Mouse (Mus musculus): Measurements from ENCODE around the gene Ppp5c.

The Ppp5c gene

GRCm38 (mm10) chr7:17002375-17003195 is 25.1 kb downstream of the Ppp5c start:
- Histone ChIP-seq H3K4me3 (replicated peaks; ENCODE audit: low read length) (no peak overlapping the region), H3K4me1 (replicated peaks; ENCODE audit: low read depth, low read length) (peaks cover 38% of the 10 kb centered on the region), H3K36me3 (ENCODE audit: insufficient read depth, low read length) (peaks cover 50% of the 10 kb centered on the region), H3K27me3 (ENCODE audit: insufficient read depth, low read length) (no peaks in the 10 kb centered on the region), H3K9me3 (ENCODE audit: low read length) (peaks cover 5% of the 10 kb centered on the region; the same call in 1 of the 2 replicates)
- TF ChIP-seq NANOG (IDR thresholded peaks at IDR 0.05; ENCODE audit: borderline replicate concordance, low read length) (peak; percentile 45; the same call in 1 of the 2 replicates), POU5F1 (IDR thresholded peaks at IDR 0.05; ENCODE audit: borderline replicate concordance, low read length) (no peak), CTCF (conservative IDR thresholded peaks at IDR 0.05; ENCODE audit: low read length) (no peak; the same call in none of the 2 replicates)

- H3K36me3 ChIP-seq (ENCODE audit: insufficient read depth, low read length) = peaks cover 42% of the 10 kb centered on the region
- H3K9me3 ChIP-seq (ENCODE audit: low read length) = peaks cover 5% of the 10 kb centered on the region; the same call in 1 of the 2 replicates
- peaks cover 40% of the 10 kb centered on the region for H3K4me1 ChIP-seq (replicated peaks; ENCODE audit: low read depth, low read length)
- no peak for TF ChIP-seq NANOG (IDR thresholded peaks at IDR 0.05; ENCODE audit: borderline replicate concordance, low read length)
- TF ChIP-seq POU5F1 (IDR thresholded peaks at IDR 0.05; ENCODE audit: borderline replicate concordance, low read length) = no peak
- peak; percentile 100 for TF ChIP-seq CTCF (conservative IDR thresholded peaks at IDR 0.05; ENCODE audit: low read length)
- H3K4me3 ChIP-seq (replicated peaks; ENCODE audit: low read length) = no peak overlapping the region
- H3K27me3 ChIP-seq (ENCODE audit: insufficient read depth, low read length) = peaks cover 15% of the 10 kb centered on the region
These were observed 28.1 kb downstream of the Ppp5c start for GRCm38 (mm10) chr7:16999650-17000049.

- peaks cover 40% of the 10 kb centered on the region for H3K4me1 ChIP-seq (replicated peaks; ENCODE audit: low read depth, low read length)
- TF ChIP-seq CTCF (conservative IDR thresholded peaks at IDR 0.05; ENCODE audit: low read length) = no peak
- TF ChIP-seq NANOG (IDR thresholded peaks at IDR 0.05; ENCODE audit: borderline replicate concordance, low read length) = no peak
- TF ChIP-seq POU5F1 (IDR thresholded peaks at IDR 0.05; ENCODE audit: borderline replicate concordance, low read length) = no peak
- H3K4me3 ChIP-seq (replicated peaks; ENCODE audit: low read length) = no peak overlapping the region
- peaks cover 38% of the 10 kb centered on the region for H3K36me3 ChIP-seq (ENCODE audit: insufficient read depth, low read length)
- peaks cover 19% of the 10 kb centered on the region for H3K27me3 ChIP-seq (ENCODE audit: insufficient read depth, low read length)
- H3K9me3 ChIP-seq (ENCODE audit: low read length) = peaks cover 5% of the 10 kb centered on the region; the same call in 1 of the 2 replicates
These were observed 28.5 kb downstream of the Ppp5c start for GRCm38 (mm10) chr7:16999233-16999632.

- peaks cover 22% of the 10 kb centered on the region for H3K27me3 ChIP-seq (ENCODE audit: insufficient read depth, low read length)
- no peaks in the 10 kb centered on the region for H3K9me3 ChIP-seq (ENCODE audit: low read length)
- no peak for TF ChIP-seq CTCF (conservative IDR thresholded peaks at IDR 0.05; ENCODE audit: low read length)
- no peak for TF ChIP-seq POU5F1 (IDR thresholded peaks at IDR 0.05; ENCODE audit: borderline replicate concordance, low read length)
- TF ChIP-seq NANOG (IDR thresholded peaks at IDR 0.05; ENCODE audit: borderline replicate concordance, low read length) = no peak
- H3K4me1 ChIP-seq (replicated peaks; ENCODE audit: low read depth, low read length) = peaks cover 50% of the 10 kb centered on the region
- H3K4me3 ChIP-seq (replicated peaks; ENCODE audit: low read length) = peak overlapping the region; percentile 81; the same call in 1 of the 2 replicates
- peaks cover 26% of the 10 kb centered on the region for H3K36me3 ChIP-seq (ENCODE audit: insufficient read depth, low read length)
These were observed 32.4 kb downstream of the Ppp5c start for GRCm38 (mm10) chr7:16995345-16995744.

GRCm38 (mm10) chr7:16994400-16994799 is 33.3 kb downstream of the Ppp5c start:
- H3K36me3 ChIP-seq (ENCODE audit: insufficient read depth, low read length) = peaks cover 26% of the 10 kb centered on the region
- peak overlapping the region; percentile 81 for H3K4me3 ChIP-seq (replicated peaks; ENCODE audit: low read length)
- TF ChIP-seq CTCF (conservative IDR thresholded peaks at IDR 0.05; ENCODE audit: low read length) (no peak), NANOG (IDR thresholded peaks at IDR 0.05; ENCODE audit: borderline replicate concordance, low read length) (no peak)
- H3K9me3 ChIP-seq (ENCODE audit: low read length) = no peaks in the 10 kb centered on the region
- peaks cover 57% of the 10 kb centered on the region for H3K4me1 ChIP-seq (replicated peaks; ENCODE audit: low read depth, low read length)
- H3K27me3 ChIP-seq (ENCODE audit: insufficient read depth, low read length) = peaks cover 22% of the 10 kb centered on the region

GRCm38 (mm10) chr7:16993651-16994399 is 33.9 kb downstream of the Ppp5c start:
- Histone ChIP-seq H3K27me3 (ENCODE audit: insufficient read depth, low read length) (peaks cover 22% of the 10 kb centered on the region), H3K4me1 (replicated peaks; ENCODE audit: low read depth, low read length) (peaks cover 59% of the 10 kb centered on the region), H3K9me3 (ENCODE audit: low read length) (no peaks in the 10 kb centered on the region), H3K36me3 (ENCODE audit: insufficient read depth, low read length) (peaks cover 26% of the 10 kb centered on the region), H3K4me3 (replicated peaks; ENCODE audit: low read length) (peak overlapping the region; percentile 81)
- TF ChIP-seq NANOG (IDR thresholded peaks at IDR 0.05; ENCODE audit: borderline replicate concordance, low read length) (no peak), CTCF (conservative IDR thresholded peaks at IDR 0.05; ENCODE audit: low read length) (no peak), POU5F1 (IDR thresholded peaks at IDR 0.05; ENCODE audit: borderline replicate concordance, low read length) (no peak)

GRCm38 (mm10) chr7:16992451-16992807 is 35.3 kb downstream of the Ppp5c start, which contains the start of gene Ccdc8:
Ccdc8 (plus strand) TSS chr7:16992708.
- Histone ChIP-seq H3K9me3 (ENCODE audit: low read length) (no peaks in the 10 kb centered on the region), H3K4me1 (replicated peaks; ENCODE audit: low read depth, low read length) (peaks cover 59% of the 10 kb centered on the region), H3K27me3 (ENCODE audit: insufficient read depth, low read length) (peaks cover 22% of the 10 kb centered on the region), H3K36me3 (ENCODE audit: insufficient read depth, low read length) (peaks cover 20% of the 10 kb centered on the region), H3K4me3 (replicated peaks; ENCODE audit: low read length) (peak within 1 kb of the TSS; percentile 81)
- no peak for TF ChIP-seq POU5F1 (IDR thresholded peaks at IDR 0.05; ENCODE audit: borderline replicate concordance, low read length)

- Histone ChIP-seq H3K4me3 (replicated peaks; ENCODE audit: low read length) (peak overlapping the region; percentile 39), H3K4me1 (replicated peaks; ENCODE audit: low read depth, low read length) (peaks cover 59% of the 10 kb centered on the region), H3K36me3 (ENCODE audit: insufficient read depth, low read length) (peaks cover 16% of the 10 kb centered on the region), H3K9me3 (ENCODE audit: low read length) (no peaks in the 10 kb centered on the region), H3K27me3 (ENCODE audit: insufficient read depth, low read length) (peaks cover 22% of the 10 kb centered on the region)
- TF ChIP-seq POU5F1 (IDR thresholded peaks at IDR 0.05; ENCODE audit: borderline replicate concordance, low read length) (no peak), NANOG (IDR thresholded peaks at IDR 0.05; ENCODE audit: borderline replicate concordance, low read length) (no peak), CTCF (conservative IDR thresholded peaks at IDR 0.05; ENCODE audit: low read length) (no peak)
These were observed 35.9 kb downstream of the Ppp5c start for GRCm38 (mm10) chr7:16991681-16992450.
